Mouse (Mus musculus): ENCODE results near the gene D630003M21Rik.

D630003M21Rik gene

GRCm38 (mm10) chr2:158233106-158233505, 4.1 kb upstream of the D630003M21Rik start:
- no peak for DNase-seq

GRCm38 (mm10) chr2:158232414-158232813, 3.4 kb upstream of the D630003M21Rik start:
- no peak for DNase-seq

- DNase-seq, result no peak
These were observed 2.0 kb upstream of the D630003M21Rik start for GRCm38 (mm10) chr2:158231071-158231470.

GRCm38 (mm10) chr2:158230617-158231016, 1.6 kb upstream of the D630003M21Rik start:
- DNase-seq, result no peak

- no peak for DNase-seq
These were observed 476 bp upstream of the D630003M21Rik start for GRCm38 (mm10) chr2:158229503-158229892.

- no peak for DNase-seq
These were observed 3.7 kb downstream of the D630003M21Rik start for GRCm38 (mm10) chr2:158225301-158225700.

- DNase-seq, result no peak
These were observed 5.5 kb downstream of the D630003M21Rik start for GRCm38 (mm10) chr2:158223497-158223896.

- DNase-seq, result no peak
These were observed 6.4 kb downstream of the D630003M21Rik start for GRCm38 (mm10) chr2:158222664-158223063.

GRCm38 (mm10) chr2:158221446-158222084, 7.5 kb downstream of the D630003M21Rik start:
- DNase-seq, result no peak

GRCm38 (mm10) chr2:158219562-158219961, 9.5 kb downstream of the D630003M21Rik start:
- DNase-seq, result no peak

- peak; percentile 8 for DNase-seq
These were observed 12.5 kb downstream of the D630003M21Rik start for GRCm38 (mm10) chr2:158216510-158216909.

- no peak for DNase-seq
These were observed 13.5 kb downstream of the D630003M21Rik start for GRCm38 (mm10) chr2:158215283-158216117.

GRCm38 (mm10) chr2:158211764-158212471, 17.1 kb downstream of the D630003M21Rik start:
- DNase-seq, result no peak

- DNase-seq, result no peak
These were observed 18.1 kb downstream of the D630003M21Rik start for GRCm38 (mm10) chr2:158210958-158211357.

- DNase-seq, result no peak
These were observed 18.5 kb downstream of the D630003M21Rik start for GRCm38 (mm10) chr2:158210503-158210902.

GRCm38 (mm10) chr2:158209776-158210175, 19.2 kb downstream of the D630003M21Rik start:
- no peak for DNase-seq

- DNase-seq, result peak; percentile 42
These were observed 21.2 kb downstream of the D630003M21Rik start for GRCm38 (mm10) chr2:158207848-158208247.

GRCm38 (mm10) chr2:158204114-158204513, 24.9 kb downstream of the D630003M21Rik start:
- peak; percentile 34 for DNase-seq

- no peak for DNase-seq
These were observed 25.3 kb downstream of the D630003M21Rik start for GRCm38 (mm10) chr2:158203686-158204085.

GRCm38 (mm10) chr2:158199281-158199680, 29.7 kb downstream of the D630003M21Rik start:
- peak; percentile 32 for DNase-seq

GRCm38 (mm10) chr2:158198861-158199260, 30.2 kb downstream of the D630003M21Rik start:
- DNase-seq, result no peak

GRCm38 (mm10) chr2:158197971-158198370, 31.1 kb downstream of the D630003M21Rik start:
- no peak for DNase-seq

GRCm38 (mm10) chr2:158194945-158195640, 33.9 kb downstream of the D630003M21Rik start:
- DNase-seq, result no peak
